Mouse (Mus musculus) kidney, embryonic 14.5 days (tissue): Measurements from ENCODE around the gene Glb1. TPM values are rescaled to one million over a fixed set of nuclear protein-coding genes. Genes with fewer than 3 reads are reported as not detected.
A peak's percentile ranks its signal among the peaks of the same experiment; 100 is the strongest.

ENCODE experiments used
- ATAC-seq: fragments of 200-750 bp; cut with Nextera tagmentation; 2 replicates; pipeline ENCODE4 v1.8.0; 2017; ENCODE audit warnings: moderate number of reproducible peaks, mild to moderate bottlenecking, moderate TSS enrichment, moderate library complexity; ENCODE audit not compliant: low FRiP score, low TSS enrichment
- H3K27ac ChIP-seq: fragments of 300-500 bp; sonication (generic); 2 replicates; pipeline ENCODE4 v1.5.1; 2014; ENCODE audit warnings: low read depth, mild to moderate bottlenecking, low read length, moderate library complexity, mixed read lengths
- H3K27me3 ChIP-seq: fragments of 300-500 bp; sonication (generic); 2 replicates; pipeline ENCODE4 v1.6.1; 2014; ENCODE audit warnings: mild to moderate bottlenecking, low read length; ENCODE audit not compliant: control insufficient read depth, insufficient read depth
- H3K36me3 ChIP-seq: fragments of 300-500 bp; sonication (generic); 2 replicates; pipeline ENCODE4 v1.6.1; 2014; ENCODE audit warnings: low read length, mixed read lengths; ENCODE audit not compliant: control insufficient read depth, insufficient read depth
- H3K4me1 ChIP-seq: fragments of 300-500 bp; sonication (generic); 2 replicates; pipeline ENCODE4 v1.6.1; 2014; ENCODE audit warnings: low read length, mixed read lengths; ENCODE audit not compliant: control insufficient read depth, insufficient read depth
- H3K4me2 ChIP-seq: fragments of 300-500 bp; sonication (generic); replicated peaks from 2 replicates; pipeline ENCODE4 v1.6.1; 2014; ENCODE audit warnings: low read depth, mild to moderate bottlenecking, low read length
- H3K4me3 ChIP-seq: fragments of 300-500 bp; sonication (generic); 2 replicates; pipeline ENCODE4 v1.5.1; 2014; ENCODE audit warnings: mild to moderate bottlenecking, low read length
- H3K9ac ChIP-seq: fragments of 300-500 bp; sonication (generic); 2 replicates; pipeline ENCODE4 v1.6.1; 2014; ENCODE audit warnings: low read depth, mild to moderate bottlenecking, low read length, moderate library complexity
- H3K9me3 ChIP-seq: fragments of 300-500 bp; sonication (generic); 2 replicates; pipeline ENCODE4 v1.6.1; 2016; ENCODE audit warnings: low read length; ENCODE audit not compliant: control insufficient read depth
- WGBS: fragments of 180-500 bp; shearing (Covaris S2); extraction: QIAGEN DNeasy Blood & Tissue Kit; methylation state at CpG from one replicate; pipeline ENCODE4 v1.1.7; 2014; 5-methylcytosine and 5-hydroxymethylcytosine counted together
- polyA plus RNA-seq: library from polyadenylated mRNA; unstranded; fragments of >200 nt; fragmentation: Nextera tagmentation; extraction: Ambion mirVana; gene quantifications from 2 replicates; pipeline ENCODE4 v1.2.1, GENCODE M21; 2014

Glb1 gene
- polyA plus RNA-seq, 1 experiment from 2014 or later: 49.6 TPM

DNA sequence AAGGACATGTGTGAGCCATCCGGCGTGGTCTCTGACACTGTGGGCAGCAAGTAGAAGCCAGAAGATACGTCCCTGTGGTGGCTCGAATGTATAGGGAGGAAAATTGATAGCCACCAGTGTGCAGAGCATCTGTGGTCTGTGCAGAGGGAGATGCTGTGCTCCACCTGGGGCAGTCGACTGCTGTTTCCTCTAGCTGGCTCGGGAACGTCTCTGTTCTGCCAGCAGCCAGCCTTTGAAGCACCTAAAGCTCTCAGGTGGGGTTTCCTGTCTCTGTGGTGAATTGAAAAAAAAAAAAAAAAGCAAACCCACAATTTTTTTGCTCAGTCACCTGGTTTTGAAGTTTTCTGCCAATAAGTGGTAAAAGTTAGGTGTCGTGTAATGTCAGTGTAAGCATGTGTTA, 42.5 kb downstream of the Glb1 start:
- ATAC-seq: no peak
- H3K4me3 ChIP-seq: no peak overlapping the region
- no peaks in the 10 kb centered on the region for H3K4me1 ChIP-seq
- H3K9ac ChIP-seq: no peak overlapping the region
- no peaks in the 10 kb centered on the region; the same call in 1 of the 2 replicates for H3K36me3 ChIP-seq
- no peak overlapping the region for H3K4me2 ChIP-seq
- H3K9me3 ChIP-seq: no peaks in the 10 kb centered on the region
- no peak overlapping the region for H3K27ac ChIP-seq
- H3K27me3 ChIP-seq: no peaks in the 10 kb centered on the region
- 86% methylated on average over 8 of the region's 8 CpGs for WGBS

DNA sequence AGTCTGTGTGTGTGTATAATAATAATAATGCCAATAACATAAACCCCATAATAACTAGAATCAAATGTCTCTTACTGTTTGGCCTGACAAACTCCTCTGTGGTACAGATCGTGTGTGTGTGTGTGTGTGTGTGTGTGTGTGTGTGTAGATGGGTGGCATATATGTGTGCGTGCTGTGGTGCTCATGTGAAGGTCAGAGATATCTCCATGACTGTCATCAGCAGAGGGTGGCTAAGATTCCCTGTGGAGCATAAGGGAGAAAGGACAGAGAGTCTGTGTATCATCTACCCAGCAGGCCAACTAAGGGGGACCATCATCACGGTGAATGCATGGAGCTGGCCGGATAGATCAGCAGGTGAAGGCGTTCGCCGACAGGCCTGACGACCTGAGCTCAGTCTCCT, 46.0 kb downstream of the Glb1 start:
- WGBS: 88% methylated on average over 8 of the region's 8 CpGs
- Histone ChIP-seq H3K4me2 (no peak overlapping the region), H3K4me3 (no peak overlapping the region), H3K36me3 (no peaks in the 10 kb centered on the region; the same call in 1 of the 2 replicates), H3K27me3 (no peaks in the 10 kb centered on the region), H3K9me3 (no peaks in the 10 kb centered on the region), H3K9ac (no peak overlapping the region), H3K4me1 (no peaks in the 10 kb centered on the region), H3K27ac (no peak overlapping the region)
- no peak for ATAC-seq

DNA sequence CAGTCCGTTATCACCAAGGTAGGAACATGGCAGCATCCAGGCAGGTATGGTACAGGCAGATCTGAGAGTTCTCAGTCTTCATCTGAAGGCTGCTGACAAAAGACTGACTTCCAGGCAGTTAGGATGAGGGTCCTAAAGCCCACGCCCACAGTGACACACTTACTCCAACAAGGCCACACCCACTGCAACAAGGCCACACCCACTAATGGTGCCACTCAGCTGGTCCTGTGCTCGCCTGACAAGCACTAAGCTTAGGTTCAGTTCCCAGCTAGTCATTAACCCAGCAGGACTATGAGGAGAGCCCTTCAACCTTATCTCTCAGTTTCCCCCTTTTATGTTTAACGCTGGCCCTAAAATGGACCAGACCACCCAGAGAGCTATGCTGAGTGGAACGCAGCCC, 47.8 kb downstream of the Glb1 start:
- ATAC-seq: peak; percentile 64; the same call in 1 of the 2 replicates
- Histone ChIP-seq H3K36me3 (no peaks in the 10 kb centered on the region), H3K4me2 (no peak overlapping the region), H3K9ac (no peak overlapping the region), H3K9me3 (no peaks in the 10 kb centered on the region), H3K27me3 (no peaks in the 10 kb centered on the region), H3K4me3 (no peak overlapping the region), H3K4me1 (no peaks in the 10 kb centered on the region), H3K27ac (no peak overlapping the region)
- 73% methylated on average over 5 of the region's 5 CpGs for WGBS

DNA sequence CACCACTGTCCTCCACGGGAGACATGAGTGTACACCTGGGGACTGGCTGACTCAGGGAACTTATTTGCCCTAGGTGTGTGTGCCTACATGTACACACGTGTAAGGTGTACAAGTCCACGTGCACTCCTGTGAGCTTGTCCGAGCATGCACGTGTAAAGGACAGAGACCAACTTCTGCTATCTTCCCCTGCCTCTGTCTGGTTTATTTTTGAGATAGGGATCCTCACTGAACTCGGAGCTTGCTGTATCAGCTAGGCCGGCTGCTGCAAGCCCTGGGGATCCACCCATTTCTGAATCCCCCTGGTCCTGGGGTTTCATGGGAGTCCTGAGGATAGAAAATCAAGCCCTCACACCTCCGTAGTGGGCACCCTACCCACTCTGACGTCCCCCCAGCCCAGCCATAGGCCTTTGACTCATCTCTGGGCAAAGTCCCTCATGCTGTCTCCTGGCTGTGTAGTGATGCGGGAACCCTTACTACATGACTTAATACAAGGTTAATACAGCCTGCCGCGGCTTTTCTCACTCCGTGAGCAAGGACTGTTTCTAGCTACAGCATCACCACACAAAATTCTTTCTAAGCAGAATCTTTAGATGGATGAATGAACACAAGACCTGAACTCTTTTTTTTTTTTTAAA, 48.4 kb downstream of the Glb1 start:
- ATAC-seq: no peak
- H3K9me3 ChIP-seq: no peaks in the 10 kb centered on the region
- H3K27ac ChIP-seq: no peak overlapping the region
- H3K9ac ChIP-seq: no peak overlapping the region
- H3K36me3 ChIP-seq: no peaks in the 10 kb centered on the region
- WGBS: 89% methylated on average over 13 of the region's 13 CpGs
- no peaks in the 10 kb centered on the region for H3K27me3 ChIP-seq
- H3K4me3 ChIP-seq: no peak overlapping the region
- H3K4me1 ChIP-seq: no peaks in the 10 kb centered on the region
- H3K4me2 ChIP-seq: no peak overlapping the region

DNA sequence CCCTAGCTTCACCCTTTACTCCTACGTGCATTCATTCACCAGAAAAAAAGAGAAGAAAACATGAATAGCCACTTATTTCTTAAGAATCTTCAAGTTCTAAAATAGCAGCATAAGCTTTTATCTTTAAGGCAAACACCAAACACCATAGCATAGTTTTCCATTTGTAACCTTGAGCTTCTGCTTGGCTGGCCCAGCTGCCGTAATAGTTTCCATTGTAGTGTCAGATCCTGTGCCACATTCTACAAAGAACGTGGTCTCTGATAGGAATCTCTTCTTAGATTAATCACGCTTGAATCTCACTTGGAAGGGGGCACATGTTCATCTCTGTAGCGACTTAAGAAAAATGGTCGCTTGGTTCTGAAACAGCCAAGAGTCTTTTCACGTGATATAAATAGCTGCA, 50.7 kb downstream of the Glb1 start:
- Histone ChIP-seq H3K4me2 (no peak overlapping the region), H3K4me3 (no peak overlapping the region), H3K9ac (no peak overlapping the region), H3K27me3 (no peaks in the 10 kb centered on the region), H3K27ac (no peak overlapping the region), H3K9me3 (no peaks in the 10 kb centered on the region), H3K36me3 (no peaks in the 10 kb centered on the region), H3K4me1 (no peaks in the 10 kb centered on the region)
- ATAC-seq: no peak
- WGBS: 80% methylated on average over 7 of the region's 7 CpGs

DNA sequence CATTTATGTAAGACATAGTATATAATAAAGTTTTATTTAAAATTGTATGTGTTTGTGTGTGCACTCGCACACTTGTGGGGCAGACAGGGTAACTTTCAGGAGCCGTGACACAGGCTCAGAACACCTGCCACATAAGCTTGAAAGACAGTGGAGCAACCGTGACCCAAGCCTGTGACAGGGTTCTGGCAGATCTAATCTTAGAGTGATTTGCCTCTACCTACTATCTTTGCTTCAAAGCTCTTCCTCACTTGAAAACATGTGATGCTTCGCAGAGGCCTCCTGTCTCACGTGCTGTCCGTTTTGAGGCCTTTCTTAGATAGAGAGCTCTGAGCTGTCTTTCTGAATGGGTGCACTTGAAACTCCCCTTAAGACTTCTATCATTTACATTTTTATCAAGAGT, 51.5 kb downstream of the Glb1 start:
- H3K36me3 ChIP-seq: peaks cover 3% of the 10 kb centered on the region; the same call in 1 of the 2 replicates
- no peak overlapping the region for H3K9ac ChIP-seq
- H3K27ac ChIP-seq: no peak overlapping the region
- H3K27me3 ChIP-seq: no peaks in the 10 kb centered on the region
- no peak overlapping the region for H3K4me2 ChIP-seq
- WGBS: 95% methylated on average over 6 of the region's 6 CpGs
- no peak for ATAC-seq
- H3K9me3 ChIP-seq: no peaks in the 10 kb centered on the region
- no peak overlapping the region for H3K4me3 ChIP-seq
- H3K4me1 ChIP-seq: no peaks in the 10 kb centered on the region

DNA sequence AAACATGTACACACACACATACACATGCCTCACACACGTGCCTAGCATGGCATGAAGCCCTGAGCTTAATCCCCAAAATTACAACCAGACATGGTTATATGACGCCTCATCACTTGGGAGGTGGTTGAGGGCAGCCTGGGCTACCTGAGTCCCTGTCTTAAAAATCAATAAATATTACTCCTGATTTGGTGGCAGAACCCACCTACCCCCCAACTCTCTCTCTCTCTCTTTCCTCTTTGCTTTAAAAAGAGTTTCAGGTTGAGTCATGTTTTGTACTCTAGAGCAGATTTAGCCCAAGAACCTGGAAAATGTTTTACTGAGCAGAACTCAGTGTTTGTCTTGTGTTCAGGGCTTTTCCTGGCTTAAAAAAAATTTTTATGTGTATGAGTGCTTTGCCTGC, 54.5 kb downstream of the Glb1 start:
- no peak overlapping the region for H3K4me2 ChIP-seq
- no peaks in the 10 kb centered on the region for H3K4me1 ChIP-seq
- H3K27ac ChIP-seq: no peak overlapping the region
- WGBS: 87% methylated on average over 2 of the region's 2 CpGs
- peaks cover 9% of the 10 kb centered on the region; the same call in 1 of the 2 replicates for H3K36me3 ChIP-seq
- H3K4me3 ChIP-seq: no peak overlapping the region
- ATAC-seq: no peak
- no peak overlapping the region for H3K9ac ChIP-seq
- H3K27me3 ChIP-seq: no peaks in the 10 kb centered on the region
- H3K9me3 ChIP-seq: no peaks in the 10 kb centered on the region

DNA sequence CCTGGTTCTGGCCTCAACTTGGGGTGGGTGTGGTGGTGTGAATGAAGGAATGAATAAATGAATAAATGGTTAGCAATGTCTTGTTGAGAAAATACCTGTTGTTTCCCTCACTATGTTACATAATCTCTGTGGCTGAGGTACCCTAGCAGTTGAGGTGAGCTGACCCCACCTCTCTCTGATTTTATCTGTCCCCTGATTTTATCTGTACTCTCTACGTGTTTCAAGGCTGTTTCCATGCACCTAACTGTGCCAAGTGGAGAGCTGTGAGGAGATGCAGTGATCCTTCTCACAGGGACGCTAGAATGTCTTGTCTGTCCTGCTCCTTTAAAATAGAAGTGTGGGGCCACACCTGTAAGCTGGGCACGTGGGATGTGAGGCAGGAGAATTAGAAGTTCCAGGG, 57.6 kb downstream of the Glb1 start:
- Histone ChIP-seq H3K4me2 (no peak overlapping the region), H3K27me3 (no peaks in the 10 kb centered on the region), H3K9ac (no peak overlapping the region), H3K4me1 (no peaks in the 10 kb centered on the region), H3K9me3 (no peaks in the 10 kb centered on the region), H3K36me3 (peaks cover 13% of the 10 kb centered on the region; the same call in 1 of the 2 replicates), H3K27ac (no peak overlapping the region), H3K4me3 (no peak overlapping the region)
- ATAC-seq: no peak
- WGBS: 80% methylated on average over 3 of the region's 3 CpGs

DNA sequence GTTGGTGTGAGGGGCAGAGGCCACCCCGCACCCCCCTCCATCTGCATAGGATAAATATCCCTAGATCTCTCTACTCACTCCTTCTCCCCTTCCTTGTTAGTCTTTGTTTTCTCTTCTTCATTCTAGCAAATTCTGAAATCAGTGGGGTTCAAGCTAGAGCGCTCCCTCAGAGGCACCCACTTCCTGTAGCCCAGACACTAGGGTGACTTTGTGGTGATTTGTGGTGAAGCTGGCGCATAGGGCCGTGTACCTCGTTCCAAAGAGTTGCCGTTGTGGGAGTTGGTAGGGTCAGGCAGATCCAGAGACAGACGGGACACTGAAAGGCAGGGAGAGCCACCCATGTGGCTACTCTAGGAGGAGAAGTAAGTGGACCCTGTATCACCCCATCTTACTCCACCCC, 61.7 kb downstream of the Glb1 start:
- Histone ChIP-seq H3K4me3 (no peak overlapping the region), H3K9me3 (no peaks in the 10 kb centered on the region), H3K4me2 (no peak overlapping the region), H3K4me1 (no peaks in the 10 kb centered on the region), H3K36me3 (peaks cover 20% of the 10 kb centered on the region; the same call in 1 of the 2 replicates), H3K27me3 (no peaks in the 10 kb centered on the region), H3K27ac (no peak overlapping the region), H3K9ac (no peak overlapping the region)
- ATAC-seq: no peak
- 80% methylated on average over 7 of the region's 7 CpGs for WGBS
